Mouse (Mus musculus) heart, postnatal 4 days (tissue): ENCODE results near the gene Hes6. TPM values are rescaled to one million over a fixed set of nuclear protein-coding genes. Genes with fewer than 3 reads are reported as not detected.

Source experiments
- DNase-seq: peaks from one replicate; pipeline ENCODE4 v3.0.0; 2021
- total RNA-seq, 2 experiments: library from RNA; stranded (reverse); gene quantifications; 2 replicates each; pipeline ENCODE4 v1.2.3; 2021

Hes6 gene
- total RNA-seq, 2 experiments from 2014 or later = 29.6 to 30.6 TPM

DNA sequence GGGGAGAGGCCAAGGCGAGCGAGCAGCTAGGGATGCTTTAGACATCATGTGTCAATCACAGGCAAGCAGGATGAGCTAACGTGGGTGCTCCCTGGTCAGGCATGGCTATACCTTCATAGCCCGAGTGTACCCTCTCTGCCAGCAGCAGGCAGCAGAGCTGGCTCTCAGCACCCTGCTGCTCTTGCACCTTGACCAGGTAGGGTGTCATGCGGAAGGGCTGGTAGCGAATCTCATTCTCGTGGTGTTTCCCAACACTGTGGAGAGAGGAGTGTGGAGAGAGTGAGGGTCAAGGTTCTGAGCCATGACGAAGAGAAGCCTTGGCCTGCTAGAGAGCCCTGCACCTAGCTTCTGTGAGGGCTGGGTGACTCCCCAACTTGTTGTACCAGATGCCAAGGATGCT is 25.9 kb upstream of the Hes6 start:
- DNase-seq = no peak

DNA sequence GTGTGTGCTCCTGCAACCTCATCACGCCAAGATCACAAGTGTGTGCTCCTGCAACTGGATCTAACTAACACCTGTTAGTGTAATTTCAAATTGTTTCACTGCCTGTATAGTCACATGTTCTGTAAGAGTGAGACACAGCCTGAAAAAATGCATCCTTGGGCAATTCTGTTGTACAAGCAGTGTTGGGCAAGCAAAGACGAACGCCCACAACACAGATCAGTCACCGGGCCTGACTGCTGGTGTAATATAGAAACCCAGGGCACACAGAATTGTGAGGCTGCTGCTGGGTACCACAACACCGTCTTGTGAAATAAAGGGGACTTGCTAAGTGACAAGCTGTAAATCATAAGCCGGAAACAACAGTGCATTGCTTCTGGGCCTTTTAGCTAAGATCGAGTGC is 23.7 kb upstream of the Hes6 start:
- no peak for DNase-seq

DNA sequence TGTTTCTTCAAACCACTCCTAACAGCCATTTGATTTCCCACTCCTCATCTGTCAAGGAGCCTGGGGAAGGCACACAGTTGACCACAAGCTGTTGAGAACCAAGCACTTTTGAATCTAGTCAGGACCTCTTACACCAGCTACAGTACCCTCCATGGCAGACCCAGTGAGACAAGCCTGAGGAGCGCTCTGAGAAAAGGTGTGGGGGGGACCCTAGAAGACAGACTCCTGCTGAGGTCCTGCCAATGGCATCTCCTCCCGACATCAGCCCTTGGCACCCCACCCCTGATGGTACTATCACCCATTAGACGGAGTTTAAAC is 23.2 kb upstream of the Hes6 start:
- DNase-seq = no peak

DNA sequence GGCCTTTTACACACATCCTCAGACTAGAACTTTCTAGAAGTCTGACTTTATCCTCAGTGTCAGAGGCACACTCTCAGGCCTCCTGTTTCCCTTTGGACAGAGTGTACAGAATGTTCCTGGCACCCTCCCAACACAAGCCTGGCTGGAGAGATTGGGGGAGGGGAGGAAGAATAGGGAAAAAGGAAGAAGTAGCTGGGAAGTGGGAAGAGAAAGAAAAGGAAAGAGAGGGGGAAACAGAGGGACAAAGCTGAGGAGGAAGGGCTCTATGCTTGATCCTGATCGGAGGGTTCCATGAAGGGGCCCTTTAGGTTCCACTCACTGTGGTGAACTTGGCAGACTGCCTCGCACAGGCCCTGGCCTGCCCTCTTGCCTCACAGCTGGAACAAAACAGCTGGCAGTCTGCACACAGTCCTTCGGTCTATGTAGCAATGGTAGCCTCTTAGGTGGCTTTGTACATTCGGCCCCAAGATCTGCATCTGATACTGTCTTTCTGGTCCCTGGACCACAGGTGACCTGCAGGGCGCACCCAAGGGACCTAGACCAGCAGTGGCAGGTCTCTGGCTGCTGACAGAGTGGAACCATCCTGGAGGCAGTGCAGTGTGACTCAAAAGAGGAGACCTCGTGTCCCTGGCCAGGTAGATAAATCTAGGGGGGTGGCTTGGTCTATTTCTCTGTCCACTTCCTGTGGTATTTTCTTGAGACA is 22.7 kb upstream of the Hes6 start:
- DNase-seq = peak; percentile 89

- DNase-seq = no peak
Observed at GRCm38 (mm10) chr1:91435606-91436130, 21.8 kb upstream of the Hes6 start.

- no peak for DNase-seq
Observed at GRCm38 (mm10) chr1:91434905-91435304, 21.1 kb upstream of the Hes6 start.

DNA sequence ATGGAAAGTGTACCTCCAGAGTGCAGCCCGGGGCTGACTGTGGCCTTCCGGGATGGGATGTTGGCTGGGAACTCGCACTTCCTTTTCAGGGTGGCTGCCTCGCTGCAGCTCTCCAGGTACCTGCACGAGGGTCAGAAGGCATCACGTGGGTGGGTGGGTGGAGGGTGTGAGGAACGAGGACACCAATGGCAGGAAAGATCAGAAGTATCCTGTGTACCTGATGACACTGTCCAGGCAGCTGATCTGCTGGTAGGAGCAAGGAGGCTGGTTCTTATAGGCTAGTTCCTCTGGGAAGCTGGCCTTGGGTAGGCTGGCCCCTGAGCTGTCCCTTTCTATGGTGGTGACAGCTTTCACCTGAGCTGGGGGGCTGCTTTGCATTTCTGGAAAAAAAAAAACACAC is 16.9 kb upstream of the Hes6 start:
- DNase-seq = no peak

DNA sequence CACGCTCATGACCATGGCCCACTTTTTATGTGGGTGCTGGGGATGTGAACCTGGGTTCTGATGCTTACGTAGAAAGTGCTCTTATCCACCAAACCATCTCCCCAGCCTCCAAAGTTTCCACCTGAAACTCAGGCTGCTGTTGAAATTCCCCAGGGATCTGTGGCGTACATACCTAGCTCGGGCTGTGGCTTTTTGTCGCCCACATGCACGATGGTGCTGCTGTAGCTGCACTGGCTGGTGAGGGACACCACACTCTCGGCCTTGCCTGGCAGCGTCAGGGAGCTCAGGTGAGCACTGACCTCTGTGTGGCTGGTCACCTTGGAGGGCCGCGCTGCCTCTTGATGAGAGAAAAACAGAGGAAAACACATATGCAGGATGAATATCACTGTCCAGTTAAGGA is 15.4 kb upstream of the Hes6 start:
- DNase-seq = no peak

- peak; percentile 92 for DNase-seq
Observed at GRCm38 (mm10) chr1:91428614-91429013, 14.8 kb upstream of the Hes6 start.

- DNase-seq = no peak
Observed at GRCm38 (mm10) chr1:91426397-91426796, 12.6 kb upstream of the Hes6 start.

DNA sequence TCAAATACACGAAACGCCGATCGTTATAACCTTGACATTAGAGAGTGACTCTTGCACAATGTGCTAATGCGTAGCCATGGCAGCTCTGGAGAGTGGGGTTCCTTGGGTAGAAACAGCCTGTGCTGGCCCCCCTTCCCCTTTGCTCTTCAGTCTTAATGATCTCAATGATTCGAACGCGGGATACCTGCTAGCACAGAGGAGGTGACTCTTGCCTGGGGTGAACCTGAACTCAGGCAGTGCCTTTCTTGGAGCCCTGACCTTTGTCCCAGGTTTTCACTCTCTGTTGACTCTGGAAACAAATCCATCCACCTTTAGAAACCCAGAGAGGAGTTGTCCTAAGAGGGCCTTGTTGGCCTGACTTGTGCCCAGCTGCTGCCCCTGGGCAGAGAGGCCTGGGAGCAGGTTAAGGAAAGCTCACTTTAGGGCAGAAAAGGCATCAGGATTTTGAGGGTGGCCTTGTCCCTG is 6.8 kb upstream of the Hes6 start:
- DNase-seq = no peak

GRCm38 (mm10) chr1:91419862-91420600 is 6.2 kb upstream of the Hes6 start:
- no peak for DNase-seq

DNA sequence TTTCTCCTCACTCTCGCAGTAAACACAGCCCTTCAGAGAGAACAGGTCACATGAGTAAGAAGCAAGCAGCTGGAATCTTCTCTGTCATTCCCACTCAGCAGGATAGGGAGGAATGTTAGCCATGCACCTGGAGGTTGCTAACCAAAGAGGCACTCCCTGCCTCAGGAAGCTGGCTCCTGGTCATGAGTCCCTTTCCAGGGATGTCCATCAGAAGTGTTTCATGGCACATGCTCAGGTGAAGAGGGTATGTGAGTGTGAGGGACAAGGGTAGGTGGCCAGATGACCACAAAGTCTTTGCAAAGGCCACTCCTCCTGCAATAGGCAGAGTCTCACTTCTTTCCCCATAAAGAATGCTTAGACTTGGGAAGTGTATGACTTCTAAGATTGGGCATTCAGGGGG is 4.2 kb upstream of the Hes6 start:
- no peak for DNase-seq

DNA sequence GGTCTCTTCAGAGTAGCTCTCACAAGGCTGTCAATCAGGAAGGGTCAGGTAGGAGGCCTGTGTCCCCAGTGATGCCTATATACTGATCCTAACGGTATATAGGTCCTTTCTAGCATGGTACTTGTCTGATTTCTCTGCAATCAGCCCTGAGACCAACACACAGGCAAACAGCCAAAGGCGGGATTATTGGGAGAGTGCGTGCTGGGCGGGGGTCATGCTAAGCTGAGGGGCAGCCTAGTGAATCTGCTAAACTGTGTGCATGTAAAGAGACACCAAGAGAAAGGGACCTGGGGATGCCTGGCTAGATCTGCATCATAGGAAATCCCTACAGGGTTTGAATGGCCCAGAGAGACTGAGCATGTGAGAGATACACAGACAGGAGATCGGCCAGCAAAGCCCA is 1.5 kb upstream of the Hes6 start:
- DNase-seq = no peak

DNA sequence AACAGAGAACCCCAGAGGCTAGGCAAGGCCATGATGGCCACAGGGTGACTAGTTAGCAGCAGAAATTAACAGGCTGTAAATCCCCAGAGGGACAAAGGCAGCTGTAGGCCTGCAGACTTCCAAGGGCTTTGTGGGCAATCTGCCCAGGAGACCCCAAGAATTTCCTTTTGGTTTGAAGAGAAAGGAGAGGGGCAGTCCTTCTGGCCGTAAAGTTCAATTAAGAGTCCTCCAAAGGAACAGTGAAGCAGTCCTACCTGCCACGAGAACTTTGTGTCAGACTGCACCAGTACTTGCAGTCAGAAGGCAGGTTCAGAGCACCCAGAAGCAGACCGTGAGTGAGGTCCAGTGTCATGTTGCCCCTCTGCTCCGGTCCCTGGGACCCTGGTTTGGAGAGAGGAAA is 1.1 kb upstream of the Hes6 start:
- DNase-seq = no peak

GRCm38 (mm10) chr1:91413536-91413897 is 321 bp downstream of the Hes6 start:
- peak; percentile 30 for DNase-seq

DNA sequence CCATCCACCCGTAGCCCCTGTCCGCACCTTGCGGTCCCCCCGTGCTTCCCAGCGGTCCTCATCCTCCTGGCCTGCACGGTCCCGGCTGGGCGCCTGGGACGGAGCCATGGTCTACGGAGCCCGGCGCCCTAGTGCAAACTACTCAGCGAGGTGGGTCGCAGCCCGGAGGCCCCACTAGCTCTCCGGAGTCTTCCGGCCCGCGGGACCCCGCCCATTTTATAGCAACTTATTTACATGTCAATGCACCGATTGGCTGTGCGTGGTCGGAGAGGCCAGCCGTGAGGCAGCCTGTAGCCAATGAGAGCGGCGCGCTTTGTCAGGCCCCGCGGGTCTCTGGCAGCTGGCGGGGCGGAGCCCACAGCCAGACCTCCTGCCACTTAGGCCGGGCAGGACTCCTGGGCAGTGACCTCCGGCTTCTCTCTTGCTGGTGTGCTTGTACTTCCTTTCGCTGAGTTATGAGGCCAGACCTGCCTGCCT is 770 bp downstream of the Hes6 start:
- peak; percentile 95 for DNase-seq

DNA sequence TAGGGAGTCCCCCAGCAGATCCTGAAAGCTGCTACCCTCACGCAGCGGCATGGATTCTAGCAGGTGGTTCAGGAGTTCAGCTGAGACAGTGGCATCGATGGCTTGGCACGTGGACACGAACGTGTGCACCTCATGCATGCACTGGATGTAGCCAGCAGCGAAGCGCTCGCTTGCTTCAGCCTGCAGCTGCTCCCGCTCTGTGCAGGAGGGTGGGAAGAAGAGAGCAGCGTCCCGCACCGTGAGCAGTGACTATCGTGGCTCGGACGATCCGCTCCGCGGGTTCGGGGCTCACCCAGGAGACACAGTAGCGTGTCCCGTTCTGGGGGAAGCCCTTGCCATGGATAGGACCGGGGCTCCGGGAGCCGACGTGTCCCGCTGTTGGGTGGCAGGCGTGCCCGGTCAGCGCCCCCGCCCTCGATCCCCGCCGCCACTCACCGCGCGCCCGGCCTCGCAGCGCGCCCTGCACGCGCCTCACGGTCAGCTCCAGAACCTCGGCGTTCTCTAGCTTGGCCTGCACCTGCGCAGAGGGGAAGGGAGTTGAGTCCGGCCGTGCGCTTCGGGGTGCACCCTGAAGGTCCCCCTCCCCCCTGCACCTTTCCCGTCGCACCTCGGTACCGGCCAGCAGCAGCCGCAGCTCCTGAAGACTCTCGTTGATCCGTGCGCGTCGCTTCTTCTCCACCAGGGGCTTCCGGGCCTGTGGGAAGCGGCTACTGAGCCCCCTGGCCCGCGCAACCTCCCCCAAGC is 1.4 kb downstream of the Hes6 start:
- peak; percentile 46 for DNase-seq

DNA sequence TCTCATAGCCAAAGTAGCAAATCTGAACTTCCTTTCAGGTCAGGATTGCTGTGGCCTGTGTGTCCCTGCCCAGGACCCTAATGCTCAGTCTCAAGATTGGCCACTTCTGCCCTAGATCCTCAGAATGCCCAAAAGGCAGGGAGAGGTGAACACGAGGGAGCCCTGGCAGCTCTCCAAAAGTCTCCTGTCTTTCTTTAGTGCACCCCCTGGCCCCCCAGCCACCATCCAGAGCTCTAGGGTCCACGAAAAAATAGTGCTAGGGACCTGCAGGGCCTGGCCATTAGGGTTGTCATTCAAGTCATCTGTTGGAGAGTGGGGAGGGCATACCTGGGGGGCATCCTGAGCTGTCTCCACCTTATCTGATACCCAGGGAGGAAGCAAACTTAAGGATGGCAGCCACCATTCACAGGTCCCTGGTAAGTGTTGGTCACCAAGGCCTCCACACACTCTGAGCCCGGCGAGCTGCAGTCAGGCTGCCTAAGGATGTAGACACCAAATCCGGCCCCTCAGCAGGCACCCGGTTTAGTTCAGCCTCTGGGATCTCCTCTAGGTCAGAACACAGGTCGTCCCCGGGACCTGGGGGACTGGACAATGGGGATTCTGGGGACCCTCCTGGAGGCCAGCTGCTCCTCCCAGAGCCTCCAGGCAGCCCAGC is 2.1 kb downstream of the Hes6 start:
- no peak for DNase-seq

- DNase-seq = no peak
Observed at GRCm38 (mm10) chr1:91407819-91408218, 6.0 kb downstream of the Hes6 start.

DNA sequence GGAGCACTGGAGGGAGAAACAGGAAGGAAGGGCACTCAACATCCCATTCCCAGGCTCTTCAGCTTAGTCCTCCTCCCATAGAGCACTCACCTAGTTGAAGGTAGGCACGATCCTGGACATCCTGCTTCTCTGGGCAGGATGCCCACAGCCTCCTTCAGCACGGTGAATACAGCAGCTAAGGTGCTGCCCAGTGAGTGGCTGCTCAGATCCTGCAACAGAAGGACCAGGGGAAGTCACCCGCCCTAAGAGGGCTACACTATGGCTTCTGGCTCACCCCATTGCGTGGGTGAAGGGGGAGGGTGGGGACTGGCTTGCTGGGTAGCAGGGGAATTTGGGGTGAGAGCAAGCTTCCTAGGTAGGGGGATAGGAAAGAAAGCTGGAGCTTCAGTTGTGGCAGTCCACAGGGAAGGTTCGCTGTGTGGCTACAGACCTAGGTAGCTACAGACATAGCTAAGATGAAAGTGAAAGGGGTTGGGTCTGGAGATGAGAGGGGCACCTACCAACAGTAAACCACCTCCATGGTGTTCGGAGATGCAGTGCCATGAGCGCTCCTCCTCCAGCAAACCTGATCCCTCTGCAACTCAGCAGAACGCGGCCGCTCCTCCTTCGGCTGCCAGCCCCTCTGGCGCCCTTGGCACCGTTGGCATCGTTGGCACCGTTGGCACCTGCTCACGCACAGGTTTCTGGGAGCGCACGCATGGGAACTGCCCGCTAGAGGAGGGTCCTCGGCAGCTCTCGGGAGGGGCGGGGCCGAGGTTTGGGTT is 8.2 kb downstream of the Hes6 start:
- DNase-seq = peak; percentile 30

- DNase-seq = no peak
Observed at GRCm38 (mm10) chr1:91404976-91405375, 8.9 kb downstream of the Hes6 start.
